Mouse (Mus musculus) ZHBTc4 (cell line): ENCODE data around the gene Rgma.

Experiments used
- DNase-seq: peaks from one replicate; pipeline ENCODE4 v3.0.0-alpha.2; 2011; ENCODE audit warnings: low read depth, low spot score

Gene Rgma

DNA sequence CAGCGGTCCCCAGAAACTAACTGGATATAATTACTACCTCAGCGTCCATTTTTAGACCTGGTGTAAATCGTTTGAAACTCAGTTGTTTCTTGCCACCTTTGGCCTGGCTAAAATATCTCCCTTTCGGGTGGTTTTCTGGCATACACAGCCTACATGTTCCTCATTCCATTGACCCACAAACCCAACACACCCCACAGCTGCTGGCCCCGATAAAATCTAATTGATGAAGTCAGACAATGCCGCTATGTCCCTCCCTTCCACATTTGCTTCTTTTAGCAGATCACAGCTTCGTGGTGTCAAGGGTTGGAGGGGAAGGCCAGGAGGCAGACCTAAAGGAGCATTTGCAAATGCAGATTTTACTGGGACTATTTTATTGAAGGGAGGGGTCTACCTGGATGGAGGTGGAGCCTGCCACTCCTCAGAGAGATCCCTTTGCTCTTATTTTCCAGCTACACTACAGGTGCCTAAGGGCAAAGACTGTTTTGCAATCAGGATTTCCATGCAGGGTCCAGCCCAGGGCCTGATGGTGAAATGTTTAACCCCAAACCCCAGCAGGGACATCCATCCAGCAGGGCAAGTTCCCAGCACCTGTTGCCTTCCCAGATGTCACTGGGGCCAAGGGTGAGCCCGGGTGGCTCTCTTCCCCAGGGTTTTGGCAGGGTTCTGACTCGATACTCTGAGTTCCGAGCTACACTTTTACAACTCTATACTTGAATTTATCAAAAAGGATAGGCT lies 3.6 kb upstream of the Rgma start:
- no peak for DNase-seq

DNA sequence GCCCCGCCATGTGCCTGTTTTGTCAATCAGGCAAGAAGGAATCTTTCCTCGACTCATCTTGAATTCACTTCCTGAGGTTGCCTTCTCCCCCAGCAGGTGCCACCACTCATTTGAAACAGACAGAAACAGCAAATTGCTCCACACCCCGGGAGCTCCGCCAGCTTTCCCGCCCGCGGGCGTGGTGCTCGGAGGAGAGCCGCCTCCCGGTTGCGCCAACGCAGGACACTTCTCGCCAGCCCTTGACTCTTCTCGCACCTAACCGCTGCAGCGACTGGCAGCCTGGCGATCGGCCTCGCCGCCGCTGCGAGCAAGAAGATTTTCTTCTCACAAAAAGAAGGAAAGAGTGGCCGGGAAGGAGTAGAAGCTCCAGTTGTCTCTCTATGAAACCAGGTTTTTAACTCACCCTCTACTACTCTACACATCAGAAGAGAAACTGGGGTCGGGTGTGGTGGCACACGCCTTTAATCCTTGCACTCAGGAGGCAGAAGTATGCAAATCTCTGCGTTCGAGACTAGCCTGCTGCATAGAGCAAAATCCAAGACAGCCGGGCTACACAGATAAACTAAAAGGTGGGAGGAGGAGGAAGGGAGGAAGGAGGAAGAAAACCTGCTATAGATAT lies 2.8 kb upstream of the Rgma start:
- peak; percentile 89 for DNase-seq

DNA sequence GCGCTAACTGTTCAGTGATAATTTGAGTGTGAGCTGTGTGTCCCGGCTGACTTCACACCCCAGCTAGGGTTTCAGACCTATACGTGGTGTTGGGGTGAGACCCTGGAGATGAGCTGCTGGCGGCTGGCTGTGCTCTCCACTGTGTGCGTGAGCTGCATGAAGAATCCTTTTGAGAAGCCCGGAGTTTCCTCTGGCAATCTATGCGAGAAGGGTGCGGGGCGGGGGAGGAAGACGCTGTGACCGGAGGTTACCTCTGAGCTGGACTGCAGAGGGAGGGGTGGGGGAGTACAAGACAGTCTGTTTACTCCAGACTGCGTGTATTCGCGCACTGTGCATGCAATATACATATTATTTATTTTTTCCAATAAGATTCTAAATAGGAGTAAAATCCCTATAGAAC lies 582 bp upstream of the Rgma start:
- peak; percentile 32 for DNase-seq

DNA sequence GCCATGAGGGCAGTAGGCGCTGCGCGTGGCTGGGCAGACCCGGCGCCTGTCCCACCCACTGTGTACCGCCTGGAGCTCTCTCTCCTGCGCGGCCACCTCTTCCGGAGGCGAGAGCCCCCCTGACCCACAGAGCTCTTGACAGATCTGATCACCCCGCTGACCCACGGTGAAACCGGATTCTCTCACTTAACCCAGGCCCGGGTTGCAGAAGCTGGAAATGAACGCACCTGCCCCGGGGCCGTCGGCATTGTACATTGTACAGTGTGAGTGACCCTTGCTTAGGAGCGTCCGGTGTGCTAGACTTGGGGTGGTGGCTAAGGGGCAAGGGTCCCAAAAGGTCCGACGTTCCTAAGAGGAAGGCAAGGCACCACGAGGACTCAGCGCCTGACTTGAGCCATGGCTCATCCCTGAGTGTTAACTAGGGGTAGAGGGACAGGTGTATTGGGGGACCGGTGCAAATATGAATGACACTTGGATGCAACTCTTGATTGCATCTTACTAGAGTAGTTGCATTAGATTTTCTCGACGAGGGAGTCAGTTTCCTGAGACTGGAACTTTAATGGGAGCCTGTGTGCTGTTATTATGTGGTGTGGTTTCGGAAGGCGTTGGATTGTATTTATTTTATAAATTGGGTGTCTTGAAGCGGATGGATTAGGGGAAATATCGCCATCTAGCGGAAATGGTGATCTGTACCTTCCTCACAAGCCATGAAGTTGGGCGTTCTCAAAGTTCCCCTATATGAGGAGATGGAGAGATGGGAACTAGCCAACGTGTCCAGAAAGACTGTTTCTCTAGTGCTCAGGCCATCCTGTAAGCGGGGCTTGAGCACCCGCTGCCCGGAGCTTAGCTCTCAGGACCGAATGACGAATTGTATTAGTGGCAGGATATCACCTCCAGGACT lies 1.0 kb downstream of the Rgma start:
- peak; percentile 91 for DNase-seq

DNA sequence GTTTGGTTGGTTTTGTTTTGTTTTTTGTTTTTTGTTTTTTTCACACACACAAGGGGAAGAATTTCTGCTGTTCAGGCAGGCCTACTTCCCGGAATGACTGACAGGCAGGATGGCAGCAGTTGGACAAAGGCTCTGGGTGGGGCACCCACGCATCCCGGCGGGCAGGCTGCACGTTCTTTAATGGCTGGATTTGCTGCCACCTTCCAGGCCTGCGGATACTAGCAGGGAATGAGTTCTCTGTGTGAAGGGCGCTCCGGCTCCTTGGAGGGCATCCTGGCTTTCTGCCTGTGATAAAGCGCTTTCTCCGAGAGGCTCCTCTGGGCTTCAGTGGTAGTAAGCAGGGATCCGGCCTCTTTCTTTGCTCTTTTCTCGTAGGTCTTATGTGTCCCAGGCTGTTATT lies 2.0 kb downstream of the Rgma start:
- DNase-seq = peak; percentile 33

DNA sequence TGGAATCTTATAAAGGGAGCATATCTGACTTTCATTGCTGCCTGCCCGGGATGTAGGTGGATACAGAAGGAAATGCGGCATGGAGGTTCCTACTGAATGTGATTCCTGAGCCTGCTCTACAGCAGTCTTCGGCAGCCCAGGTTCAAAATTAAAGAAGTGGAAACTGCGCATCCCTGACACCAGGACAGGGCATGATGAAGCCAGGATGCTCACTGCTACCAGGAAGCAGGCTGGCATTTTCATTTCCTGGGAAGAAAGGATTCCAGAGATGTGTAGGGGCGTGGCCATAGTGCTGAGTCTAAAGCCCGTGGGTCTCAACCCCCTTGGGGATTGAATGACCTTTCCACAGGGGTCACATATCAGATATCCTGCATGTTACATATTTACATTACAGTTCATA lies 2.7 kb downstream of the Rgma start:
- DNase-seq = peak; percentile 18

DNA sequence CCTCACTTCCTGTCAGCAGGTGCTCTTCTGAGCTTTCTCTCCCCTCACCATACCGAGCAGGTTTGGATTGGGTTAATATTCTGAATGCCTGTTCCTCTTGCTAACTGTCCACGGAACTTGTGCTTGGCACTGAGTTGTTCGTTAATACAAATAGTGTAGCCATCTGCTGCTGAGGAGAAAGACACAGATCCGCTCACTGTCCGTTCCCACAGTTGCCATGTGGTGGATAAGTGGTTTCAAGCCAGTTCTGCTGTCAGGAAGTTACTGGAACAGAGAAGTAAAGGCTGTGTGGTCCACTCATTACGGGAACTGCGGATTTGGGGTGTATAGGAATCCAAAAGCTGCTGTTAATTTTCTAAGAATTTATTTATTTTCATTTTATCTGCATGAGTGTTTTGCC lies 7.5 kb downstream of the Rgma start:
- no peak for DNase-seq

DNA sequence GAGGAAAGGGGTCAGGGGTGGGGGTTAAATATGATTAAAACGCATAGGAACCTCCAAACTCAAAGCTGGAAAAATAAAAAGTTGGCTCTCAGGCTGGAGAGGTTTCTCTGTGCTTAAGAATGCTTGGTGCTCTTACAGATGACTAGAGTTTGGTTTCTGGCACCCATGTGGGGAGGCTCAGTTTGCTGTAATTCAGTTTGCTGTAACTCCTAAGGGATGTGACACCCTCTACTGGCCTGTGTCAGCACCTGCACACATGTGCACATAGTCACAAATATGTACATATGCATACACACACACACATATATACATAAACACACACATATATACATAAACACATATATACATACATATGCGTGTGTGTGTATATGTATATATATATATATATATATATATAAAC lies 13.6 kb downstream of the Rgma start:
- DNase-seq = peak; percentile 47

DNA sequence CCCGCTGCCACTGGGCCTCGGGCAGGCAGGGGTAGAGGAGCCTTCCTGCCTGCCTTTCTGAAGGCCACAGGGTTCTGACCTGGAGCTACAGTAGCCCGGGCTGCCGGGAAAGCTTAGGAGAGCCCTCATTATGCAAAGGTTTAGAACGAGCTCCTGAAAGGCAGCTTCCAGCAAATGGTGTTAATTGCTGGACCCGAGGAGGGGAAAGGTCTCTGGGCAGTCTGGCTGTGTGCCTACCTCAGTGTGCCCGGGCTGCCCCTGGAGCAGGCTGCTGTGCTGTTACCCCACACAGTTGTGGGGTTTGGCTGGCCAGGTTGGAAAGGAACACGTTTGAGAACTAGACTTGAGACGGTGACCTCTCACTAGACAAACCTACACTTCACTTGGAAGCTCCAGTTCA lies 14.1 kb downstream of the Rgma start:
- DNase-seq = peak; percentile 23

DNA sequence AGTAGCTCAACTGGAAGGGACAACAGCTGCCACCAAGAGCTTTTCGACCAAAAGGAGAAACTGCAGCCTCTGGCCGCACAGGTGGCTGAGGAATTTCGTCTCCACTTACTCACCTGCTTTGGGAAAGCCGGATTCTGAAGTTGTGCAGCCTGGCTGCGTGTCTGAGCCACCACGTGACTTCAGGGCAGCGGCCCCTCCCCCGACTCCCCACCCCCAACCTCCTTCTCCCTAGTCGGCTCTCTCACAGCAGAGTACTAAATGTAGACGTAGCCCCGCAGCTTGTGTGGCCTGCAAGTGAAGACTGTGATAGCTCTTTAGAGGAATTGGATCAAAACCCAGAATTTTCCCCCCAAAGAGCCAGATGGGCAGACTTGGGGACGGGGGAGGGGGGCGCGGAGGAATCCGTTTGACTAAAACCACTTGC lies 14.6 kb downstream of the Rgma start:
- peak; percentile 81 for DNase-seq

DNA sequence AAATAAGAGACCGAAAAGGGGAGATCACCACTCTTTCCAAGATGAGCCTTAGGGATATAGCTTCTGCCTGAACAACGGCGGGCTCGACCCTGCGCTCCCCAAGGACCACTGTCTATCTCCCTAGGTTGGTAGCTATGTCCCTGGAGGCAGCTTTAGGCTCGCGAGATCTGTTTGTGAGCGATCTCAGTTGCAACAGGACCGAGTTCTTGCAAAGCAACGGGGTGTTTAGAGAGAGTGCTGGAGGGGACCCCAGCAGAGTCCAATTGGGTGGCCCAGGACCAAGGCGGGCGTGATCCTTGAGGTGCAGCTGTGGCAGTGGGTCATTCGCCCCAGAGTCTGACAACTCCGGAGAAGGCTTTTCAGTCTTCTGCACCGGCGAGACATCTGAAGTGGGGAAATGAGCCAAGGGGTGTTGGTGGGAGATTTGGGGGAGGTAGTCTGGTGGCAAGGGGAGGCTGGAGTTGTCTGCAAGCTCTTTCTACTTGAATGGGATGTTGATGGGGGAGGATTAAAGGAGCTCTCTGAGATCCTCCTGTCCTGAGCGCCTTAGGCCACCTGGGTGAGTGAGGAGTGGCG lies 15.2 kb downstream of the Rgma start:
- DNase-seq = peak; percentile 43

DNA sequence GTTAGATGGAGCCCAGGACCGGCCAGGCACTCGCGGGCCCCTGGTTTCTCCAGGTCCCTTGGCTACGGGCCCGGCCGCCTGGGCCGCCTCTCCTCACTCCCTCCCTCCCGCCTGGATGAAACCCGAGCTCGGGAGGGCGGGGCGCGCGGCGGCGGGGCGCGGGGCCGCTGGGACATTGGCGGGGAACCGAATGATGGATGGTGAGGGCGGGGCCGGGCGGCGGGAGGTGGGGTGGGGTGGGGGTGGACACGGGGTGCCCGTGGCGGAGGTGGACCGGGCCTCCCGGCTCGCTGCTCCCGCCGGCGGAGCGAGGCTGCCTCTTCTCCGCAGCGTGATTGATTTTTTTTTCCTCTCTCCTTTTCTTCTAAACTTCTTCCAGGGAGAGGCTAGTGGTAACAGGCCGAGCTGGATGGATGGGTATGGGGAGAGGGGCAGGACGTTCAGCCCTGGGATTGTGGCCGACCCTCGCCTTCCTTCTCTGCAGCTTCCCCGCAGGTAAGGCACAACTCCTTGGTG lies 15.8 kb downstream of the Rgma start:
- peak; percentile 82 for DNase-seq

DNA sequence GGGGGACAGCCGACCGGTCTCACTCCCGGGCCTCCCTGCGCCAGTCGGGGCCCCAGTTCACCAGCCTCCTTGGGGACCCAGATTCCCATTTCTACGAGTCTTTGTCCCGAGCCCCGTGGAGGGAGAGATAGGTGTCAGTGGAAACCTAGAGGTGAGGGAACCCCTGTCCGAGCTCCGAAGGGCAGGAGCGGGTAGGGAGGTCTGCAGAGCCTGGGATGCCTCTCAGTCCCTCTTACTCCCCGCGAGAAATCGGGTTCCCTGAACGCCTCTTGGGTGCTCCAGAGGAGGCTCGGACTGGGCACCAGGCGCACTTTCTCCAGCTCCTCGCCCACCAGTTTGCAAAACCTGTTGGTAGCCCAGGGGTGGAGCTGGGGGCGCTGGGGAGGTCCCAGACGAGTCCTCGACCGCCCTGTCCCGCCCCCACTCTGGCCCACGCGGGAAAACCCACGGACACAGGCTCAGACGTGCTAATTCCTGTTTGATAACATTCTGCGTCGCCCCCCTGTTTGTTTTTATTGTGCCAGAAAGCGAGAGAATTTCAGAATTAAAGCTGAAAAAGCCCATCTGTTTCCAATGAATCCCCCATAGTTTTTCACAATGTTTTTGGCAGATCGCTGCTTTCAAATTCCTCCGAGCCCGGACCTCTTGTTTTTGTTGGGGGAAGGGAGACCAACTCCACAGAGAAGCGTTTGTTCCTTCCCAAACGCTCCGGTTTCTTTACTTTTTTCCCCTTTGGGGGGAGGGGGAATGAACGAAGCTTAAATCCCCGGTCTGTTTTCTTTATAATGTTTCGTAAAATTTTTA lies 16.4 kb downstream of the Rgma start:
- DNase-seq = peak; percentile 21

DNA sequence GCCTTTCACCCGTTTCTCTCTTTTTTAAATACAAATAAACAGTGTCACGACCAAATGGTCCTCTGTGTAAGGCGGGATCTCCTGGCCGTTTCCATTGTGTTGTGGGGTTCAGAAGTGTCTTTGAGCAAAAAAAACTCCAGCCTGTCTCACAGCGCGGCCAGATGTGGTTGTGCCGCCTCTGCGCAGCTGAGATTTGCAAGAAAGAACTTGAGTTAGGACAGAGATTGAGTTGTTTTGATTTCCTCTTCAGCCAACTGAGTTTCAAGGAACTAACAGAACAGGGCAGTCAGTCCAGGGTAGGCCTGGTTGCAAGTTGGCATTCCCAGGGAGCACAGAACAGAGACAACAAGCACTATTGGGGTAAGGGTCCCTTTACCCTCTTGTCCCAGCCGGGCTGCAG lies 17.1 kb downstream of the Rgma start:
- no peak for DNase-seq

DNA sequence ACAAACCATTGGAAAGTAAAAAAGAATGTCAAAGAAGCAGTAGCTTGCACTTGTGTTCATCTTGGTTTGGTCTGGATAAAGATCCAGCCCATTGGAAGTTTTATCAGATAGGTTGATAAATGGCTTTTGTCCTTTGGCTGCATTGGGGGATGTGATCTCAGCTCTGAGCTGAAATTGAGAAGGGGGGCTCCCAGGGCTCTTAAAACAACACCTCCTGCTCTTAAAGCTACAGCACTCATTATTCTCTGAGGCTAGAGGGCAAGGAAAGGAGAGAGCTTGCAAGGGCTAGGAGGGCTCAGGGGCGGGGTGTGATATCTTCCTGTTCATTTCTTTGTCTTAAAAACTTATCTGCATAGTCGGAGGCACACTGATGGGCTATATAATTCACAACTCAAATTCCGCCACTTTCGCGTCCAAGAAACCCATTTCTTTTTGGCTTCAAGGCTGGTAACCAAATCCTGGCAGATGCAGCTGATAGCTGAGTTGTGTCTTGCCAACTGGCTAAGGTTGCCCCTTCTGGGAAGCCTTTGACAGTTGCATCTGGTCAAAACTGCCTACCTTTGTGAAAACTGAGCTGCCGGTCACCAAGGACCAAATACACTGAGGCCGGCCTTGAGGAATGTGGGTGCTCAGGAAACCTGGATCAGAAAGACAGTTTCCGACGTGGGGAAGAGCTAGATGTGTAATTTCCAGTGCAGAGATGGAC lies 18.2 kb downstream of the Rgma start:
- DNase-seq = no peak

DNA sequence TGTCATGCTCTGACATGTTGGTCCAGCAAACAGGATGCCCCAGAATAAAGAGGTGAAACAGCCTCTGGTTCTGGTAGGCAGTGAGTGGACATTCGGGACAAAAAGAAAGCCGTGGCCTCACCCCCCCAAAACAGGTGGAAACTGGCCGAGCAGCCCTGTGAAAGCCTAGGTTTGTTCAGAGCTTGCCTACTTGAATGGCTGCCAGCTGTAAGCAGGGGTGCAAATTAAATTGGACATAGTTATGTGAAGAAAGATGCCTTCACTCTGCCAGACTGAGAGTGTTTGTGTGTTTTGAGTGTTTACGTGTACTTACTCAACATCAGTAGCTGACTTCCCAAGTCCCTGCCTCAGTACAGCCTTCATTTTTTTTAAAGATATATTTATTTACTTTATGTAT lies 18.7 kb downstream of the Rgma start:
- no peak for DNase-seq

DNA sequence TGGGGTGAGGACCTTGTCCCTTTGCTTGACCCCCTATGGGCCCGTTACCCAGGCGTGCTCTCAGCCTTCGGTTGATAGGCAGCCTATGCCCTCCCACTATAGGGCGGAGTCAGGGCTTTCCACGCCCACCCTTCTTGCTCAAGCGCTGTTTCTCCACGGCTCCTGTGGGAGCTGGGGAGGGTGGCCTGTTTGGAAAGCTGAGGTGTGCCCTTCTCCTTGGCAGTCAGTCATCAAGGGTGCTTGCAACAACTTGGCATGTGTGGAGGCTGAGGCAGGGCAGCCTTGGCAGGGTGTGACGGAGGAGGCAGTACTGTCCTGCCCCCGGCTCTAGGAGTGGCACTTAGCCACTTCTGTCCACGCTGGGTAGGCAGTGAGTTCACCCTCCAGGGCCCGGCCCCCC lies 23.0 kb downstream of the Rgma start:
- peak; percentile 89 for DNase-seq

DNA sequence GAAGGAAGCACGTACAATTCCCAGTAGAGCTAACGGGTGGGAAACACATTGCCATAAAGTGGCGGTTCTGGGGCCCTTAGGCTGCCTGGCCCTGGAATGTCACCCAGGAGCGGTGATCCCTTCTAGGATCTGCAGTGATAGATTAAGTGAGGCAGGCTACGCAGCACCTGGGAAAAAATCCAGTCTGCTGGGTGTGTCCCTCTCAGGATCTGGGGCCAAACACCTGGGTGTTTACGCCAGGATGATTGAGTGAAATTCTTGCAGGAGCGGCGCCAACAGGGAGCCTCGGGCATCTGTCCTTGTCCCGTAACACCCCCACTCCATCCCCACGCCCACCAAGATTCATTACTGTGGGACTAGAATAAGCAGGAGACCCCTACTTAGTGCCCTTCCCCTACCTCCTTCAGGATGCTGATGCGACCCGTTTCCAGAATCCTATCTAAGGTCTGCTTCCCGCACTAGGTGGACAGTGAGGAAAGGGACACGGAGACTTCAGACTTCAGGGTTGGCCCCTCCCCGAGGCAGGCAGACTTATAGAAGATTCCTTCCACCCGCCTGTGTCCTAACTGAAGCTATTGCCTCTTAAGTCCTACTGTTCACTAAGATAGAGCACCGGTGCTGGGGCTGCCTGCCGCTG lies 23.6 kb downstream of the Rgma start:
- peak; percentile 47 for DNase-seq

DNA sequence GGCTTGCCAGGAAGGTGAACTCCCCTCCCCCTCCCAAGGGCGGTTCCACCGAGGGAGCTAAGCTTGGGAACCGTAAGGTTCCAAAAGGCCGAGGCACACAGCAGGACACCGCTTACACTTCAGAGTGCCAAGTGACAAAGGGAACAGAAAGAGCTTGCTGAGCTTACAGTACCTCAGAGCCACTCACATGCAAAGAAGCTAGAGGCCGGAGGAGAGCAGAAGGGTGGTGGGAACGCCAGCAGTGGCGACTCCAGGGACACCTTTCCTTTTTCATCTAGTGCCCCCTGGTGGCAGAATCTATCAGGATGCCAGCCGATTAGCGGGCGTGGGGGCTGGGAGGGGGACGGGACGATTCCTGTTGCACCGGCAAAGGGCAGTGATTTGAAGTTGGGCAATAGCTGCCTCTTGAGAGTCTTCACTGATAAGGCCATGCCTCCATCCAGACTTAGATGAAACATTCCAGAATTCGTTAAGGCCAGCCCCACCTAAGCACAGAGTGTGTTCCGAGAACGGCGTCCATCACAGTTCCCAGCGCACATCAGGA lies 24.3 kb downstream of the Rgma start:
- DNase-seq = peak; percentile 97
